Mouse (Mus musculus): ENCODE measurements around the gene Gm7247. TPM values are rescaled to one million over a fixed set of nuclear protein-coding genes. Genes with fewer than 3 reads are reported as not detected.
"Not testable (repeated sequence)": the region's sequence is repeated elsewhere in the genome, so short reads cannot be mapped to it uniquely, and the experiment has no call there.

The Gm7247 gene
- total and polyA plus RNA-seq, 3 experiments = not detected

- Histone ChIP-seq H3K79me2 (ENCODE audit: control insufficient read depth, insufficient read depth, low read length, poor library complexity) (no peaks in the 10 kb centered on the region), H3K9me3 (replicated peaks; ENCODE audit: insufficient read depth, low read length) (no peaks in the 10 kb centered on the region), H3K36me3 (ENCODE audit: control insufficient read depth in 1 of 2, insufficient read depth in 2 of 2, low read length in 2 of 2) (no peaks in the 10 kb centered on the region), H3K4me3 (ENCODE audit: control insufficient read depth in 1 of 2, insufficient read depth in 1 of 2, low read depth in 2 of 2, low read length in 2 of 2) (no peak within 1 kb of the TSS), H3K27ac (ENCODE audit: control insufficient read depth, low read depth, low read length) (no peak within 1 kb of the TSS), H3K27me3 (ENCODE audit: control insufficient read depth in 1 of 2, insufficient read depth in 2 of 2, low read length in 2 of 2) (no peaks in the 10 kb centered on the region), H3K9ac (ENCODE audit: control insufficient read depth, low read depth, low read length, poor library complexity, severe bottlenecking) (no peak within 1 kb of the TSS), H3K4me1 (ENCODE audit: control insufficient read depth in 1 of 2, insufficient read depth in 2 of 2, low read length in 2 of 2) (no peaks in the 10 kb centered on the region)
- DNase-seq (ENCODE audit: low read depth, low spot score) = no peak
- no peak for TF ChIP-seq ETS1 (IDR thresholded peaks at IDR 0.05; ENCODE audit: low read depth, low read length)
- TF ChIP-seq UBTF (IDR thresholded peaks at IDR 0.05; ENCODE audit: borderline replicate concordance, insufficient read depth, low read depth, low read length) = no peak
- no peak for TF ChIP-seq CHD1 (IDR thresholded peaks at IDR 0.05; ENCODE audit: low read depth, low read length)
- TF ChIP-seq POLR2AphosphoS2 (IDR thresholded peaks at IDR 0.05; ENCODE audit: low read length) = no peak
- TF ChIP-seq TAL1 (IDR thresholded peaks at IDR 0.05; ENCODE audit: low read length) = no peak
- no peak for TF ChIP-seq MEF2A (IDR thresholded peaks at IDR 0.05; ENCODE audit: extremely low read depth, insufficient replicate concordance, low read depth, low read length, poor library complexity, severe bottlenecking)
- no peak for TF ChIP-seq SIN3A (IDR thresholded peaks at IDR 0.05; ENCODE audit: low read length)
- TF ChIP-seq BHLHE40 (IDR thresholded peaks at IDR 0.05; ENCODE audit: borderline replicate concordance, low read depth, low read length) = no peak
- no peak for TF ChIP-seq RCOR1 (IDR thresholded peaks at IDR 0.05; ENCODE audit: low read depth, low read length)
- no peak for TF ChIP-seq ZKSCAN1 (IDR thresholded peaks at IDR 0.05; ENCODE audit: low read depth, low read length)
- TF ChIP-seq USF2 (IDR thresholded peaks at IDR 0.05; ENCODE audit: borderline replicate concordance in 1 of 2, insufficient read depth in 1 of 2, low read depth in 1 of 2, low read length in 2 of 2) = no peak
- no peak for TF ChIP-seq MAFK (IDR thresholded peaks at IDR 0.05; ENCODE audit: borderline replicate concordance, low read depth, low read length)
- TF ChIP-seq KAT2A (conservative IDR thresholded peaks at IDR 0.05; ENCODE audit: low read depth, low read length) = no peak
- TF ChIP-seq NELFE (IDR thresholded peaks at IDR 0.05; ENCODE audit: low read depth, low read length) = no peak
- no peak for TF ChIP-seq USF1 (IDR thresholded peaks at IDR 0.05; ENCODE audit: low read depth, low read length)
- no peak for TF ChIP-seq HCFC1 (IDR thresholded peaks at IDR 0.05; ENCODE audit: low read depth, low read length)
Observed at GRCm38 (mm10) chr14:51410520-51410919, 49.0 kb downstream of the Gm7247 start, which contains the start of gene Vmn2r88. TSS of gene Vmn2r88 (plus strand) at chr14:51410820.

GRCm38 (mm10) chr14:51423885-51424284 is 62.3 kb downstream of the Gm7247 start:
- no peak overlapping the region for H3K27ac ChIP-seq (ENCODE audit: control insufficient read depth, low read depth, low read length)
- no peak overlapping the region for H3K4me3 ChIP-seq (ENCODE audit: control insufficient read depth in 1 of 2, insufficient read depth in 1 of 2, low read depth in 2 of 2, low read length in 2 of 2)
- H3K79me2 ChIP-seq (ENCODE audit: control insufficient read depth, insufficient read depth, low read length, poor library complexity) = no peaks in the 10 kb centered on the region
- no peaks in the 10 kb centered on the region for H3K9me3 ChIP-seq (replicated peaks; ENCODE audit: insufficient read depth, low read length)
- TF ChIP-seq ZMIZ1 (IDR thresholded peaks at IDR 0.05; ENCODE audit: low read depth, low read length) (no peak), RAD21 (IDR thresholded peaks at IDR 0.05; ENCODE audit: low read depth, low read length) (no peak), NELFE (IDR thresholded peaks at IDR 0.05; ENCODE audit: low read depth, low read length) (no peak), MYB (IDR thresholded peaks at IDR 0.05; ENCODE audit: low read depth, low read length) (no peak), TCF12 (IDR thresholded peaks at IDR 0.05; ENCODE audit: low read depth, low read length) (no peak), MAX (IDR thresholded peaks at IDR 0.05; ENCODE audit: low read length) (no peak), GABPA (IDR thresholded peaks at IDR 0.05; ENCODE audit: low read depth, low read length) (no peak), SMC3 (IDR thresholded peaks at IDR 0.05; ENCODE audit: low read depth, low read length) (no peak), RCOR1 (IDR thresholded peaks at IDR 0.05; ENCODE audit: low read depth, low read length) (no peak), USF1 (IDR thresholded peaks at IDR 0.05; ENCODE audit: low read depth, low read length) (no peak), TAL1 (IDR thresholded peaks at IDR 0.05; ENCODE audit: low read length) (no peak)
- no peaks in the 10 kb centered on the region for H3K27me3 ChIP-seq (ENCODE audit: control insufficient read depth in 1 of 2, insufficient read depth in 2 of 2, low read length in 2 of 2)
- H3K9ac ChIP-seq (ENCODE audit: control insufficient read depth, low read depth, low read length, poor library complexity, severe bottlenecking) = no peak overlapping the region
- H3K36me3 ChIP-seq (ENCODE audit: control insufficient read depth in 1 of 2, insufficient read depth in 2 of 2, low read length in 2 of 2) = no peaks in the 10 kb centered on the region
- DNase-seq (ENCODE audit: low read depth, low spot score) = no peak
- H3K4me1 ChIP-seq (ENCODE audit: control insufficient read depth in 1 of 2, insufficient read depth in 2 of 2, low read length in 2 of 2) = no peaks in the 10 kb centered on the region

GRCm38 (mm10) chr14:51430138-51430537 is 68.6 kb downstream of the Gm7247 start:
- DNase-seq (ENCODE audit: low read depth, low spot score); H3K36me3 ChIP-seq (ENCODE audit: control insufficient read depth in 1 of 2, insufficient read depth in 2 of 2, low read length in 2 of 2); H3K4me1 ChIP-seq (ENCODE audit: control insufficient read depth in 1 of 2, insufficient read depth in 2 of 2, low read length in 2 of 2); H3K79me2 ChIP-seq (ENCODE audit: control insufficient read depth, insufficient read depth, low read length, poor library complexity); H3K27ac ChIP-seq (ENCODE audit: control insufficient read depth, low read depth, low read length); H3K27me3 ChIP-seq (ENCODE audit: control insufficient read depth in 1 of 2, insufficient read depth in 2 of 2, low read length in 2 of 2); H3K4me3 ChIP-seq (ENCODE audit: control insufficient read depth in 1 of 2, insufficient read depth in 1 of 2, low read depth in 2 of 2, low read length in 2 of 2); H3K9me3 ChIP-seq (replicated peaks; ENCODE audit: insufficient read depth, low read length); H3K9ac ChIP-seq (ENCODE audit: control insufficient read depth, low read depth, low read length, poor library complexity, severe bottlenecking): not testable (repeated sequence)

All from MEL (cell line).